Mouse (Mus musculus) cortical plate, adult 2 months (tissue): Measurements from ENCODE around the gene Ctcf.
A peak's percentile ranks its signal among the peaks of the same experiment; 100 is the strongest.

Source experiments
- CTCF ChIP-seq: fragments of 200-500 bp; IDR thresholded peaks from 2 replicates; pipeline ENCODE4 v1.5.1; 2011; ENCODE audit warnings: mild to moderate bottlenecking, control low read depth, low read length; ENCODE audit not compliant: insufficient read depth; ENCODE audit errors: extremely low read depth
- POLR2A ChIP-seq: fragments of 200-500 bp; IDR thresholded peaks from 2 replicates; pipeline ENCODE4 v1.6.1; 2011; ENCODE audit warnings: mild to moderate bottlenecking, low read length, control low read depth; ENCODE audit not compliant: insufficient read depth; ENCODE audit errors: extremely low read depth

DNA sequence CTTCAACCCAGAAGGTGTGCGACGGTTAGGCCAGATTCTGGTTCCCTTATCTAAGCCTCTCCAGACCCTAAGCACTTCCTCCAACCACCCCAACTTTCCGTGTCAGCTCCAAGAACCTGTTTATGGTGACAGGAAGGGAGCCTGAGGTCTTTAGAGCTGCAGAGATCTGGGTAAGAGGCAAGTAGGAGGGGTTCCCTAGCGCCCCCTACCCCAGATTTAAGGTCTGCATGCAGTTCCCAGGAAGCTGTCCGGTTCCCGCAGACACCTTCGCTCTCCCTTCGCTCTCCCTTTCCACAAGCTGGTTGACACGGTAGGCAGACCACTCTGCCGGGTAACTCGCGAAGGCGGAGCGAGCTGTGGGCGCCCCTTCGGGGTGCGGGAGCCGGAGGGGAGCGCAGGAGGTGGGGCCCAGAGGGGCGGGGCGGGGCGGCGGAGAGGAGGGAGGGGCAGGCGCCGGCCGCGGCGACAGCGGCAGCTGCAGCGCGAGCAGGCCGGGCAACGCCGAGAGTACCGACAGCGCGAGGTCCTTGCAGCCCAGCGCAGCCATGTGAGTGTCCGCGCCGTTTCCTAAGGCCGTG lies 31.5 kb upstream of the Ctcf start, which contains the start of gene Ripor1:
- 0 out of 2 replicates have a peak, but pooled peaks have one; percentile 25 for TF ChIP-seq CTCF
- peak; percentile 76; the same call in 1 of the 2 replicates for TF ChIP-seq POLR2A
